Mouse (Mus musculus) brain, embryonic 14.5 days (tissue): ENCODE measurements around the gene Chd8.

Experiments
- CTCF ChIP-seq: fragments of 200-500 bp; IDR thresholded peaks from 2 replicates; pipeline ENCODE4 v1.5.1; 2012; ENCODE audit warnings: inconsistent platforms, mild to moderate bottlenecking, moderate library complexity, borderline replicate concordance; ENCODE audit not compliant: insufficient read depth, insufficient read length; ENCODE audit errors: extremely low read depth
- POLR2A ChIP-seq: fragments of 200-500 bp; IDR thresholded peaks from 2 replicates; pipeline ENCODE4 v1.6.1; 2012; ENCODE audit warnings: mild to moderate bottlenecking, inconsistent platforms, borderline replicate concordance; ENCODE audit not compliant: poor library complexity, insufficient read depth, insufficient read length, severe bottlenecking; ENCODE audit errors: extremely low read depth

- TF ChIP-seq POLR2A (no peak), CTCF (no peak)
Measured at GRCm38 (mm10) chr14:52277210-52277609, 19.6 kb upstream of the Chd8 start.
